Mouse (Mus musculus) lung, postnatal 0 days (tissue): ENCODE data around the gene Irgm1.

Experiments
- CTCF ChIP-seq: IDR thresholded peaks from 2 replicates; pipeline ENCODE4 v1.5.1; 2016; ENCODE audit warnings: antibody characterized with exemption, mild to moderate bottlenecking
- EP300 ChIP-seq: IDR thresholded peaks from 2 replicates; pipeline ENCODE4 v1.6.1; 2016; ENCODE audit warnings: antibody characterized with exemption, mild to moderate bottlenecking, control low read depth

GRCm38 (mm10) chr11:48836990-48837309 is 34.5 kb downstream of the Irgm1 start:
- no peak for TF ChIP-seq CTCF
- no peak for TF ChIP-seq EP300
